Mouse (Mus musculus) embryonic fibroblast, embryonic 13.5 days (primary cell): ENCODE measurements around the gene Trip4.

Source experiments
- CTCF ChIP-seq: IDR thresholded peaks from 2 replicates; pipeline ENCODE4 v1.5.1; 2011; ENCODE audit warnings: mild to moderate bottlenecking, control low read depth, low read length, moderate library complexity, borderline replicate concordance; ENCODE audit not compliant: insufficient read depth
- POLR2A ChIP-seq: IDR thresholded peaks from 2 replicates; pipeline ENCODE4 v1.6.1; 2011; ENCODE audit warnings: low read depth, mild to moderate bottlenecking, control low read depth, low read length, moderate library complexity

- TF ChIP-seq POLR2A: 0 out of 2 replicates have a peak, but pooled peaks have one; percentile 5
- TF ChIP-seq CTCF: no peak
Observed at GRCm38 (mm10) chr9:65827344-65828015, 81.1 kb downstream of the Trip4 start, which contains the start of gene Zfp609.
